Mouse (Mus musculus) frontal cortex, postnatal 14 days (tissue): ENCODE data around the gene Rhox4g.
"Not testable (repeated sequence)": the region's sequence is repeated elsewhere in the genome, so short reads cannot be mapped to it uniquely, and the experiment has no call there.

ENCODE experiments used
- DNase-seq, 2 experiments: peaks; one replicate each; pipeline ENCODE4 v3.0.0; 2022; ENCODE audit warnings: low spot score in 2 of 2

Gene Rhox4g

GRCm38 (mm10) chrX:37651227-37651626 is at the start of gene Rhox4g:
TSS of gene Rhox4g (minus strand) at chrX:37651327.
- not testable (repeated sequence) for DNase-seq

- no peak for DNase-seq
These were observed 41.1 kb upstream of the Rhox4g start for GRCm38 (mm10) chrX:37692261-37692660.

GRCm38 (mm10) chrX:37683031-37683715 is 32.0 kb upstream of the Rhox4g start:
- DNase-seq, result no peak

- not testable (repeated sequence) for DNase-seq
These were observed 22.1 kb upstream of the Rhox4g start, which contains the start of gene Rhox2h for GRCm38 (mm10) chrX:37673177-37673576. TSS of gene Rhox2h (minus strand) at chrX:37673277.

GRCm38 (mm10) chrX:37668664-37669063 is 17.5 kb upstream of the Rhox4g start, which contains the start of gene Rhox3h:
TSS of gene Rhox3h (minus strand) at chrX:37668764.
- DNase-seq, result not testable (repeated sequence)

- DNase-seq, result not testable (repeated sequence)
These were observed 7.8 kb downstream of the Rhox4g start, which contains the start of gene Rhox2g for GRCm38 (mm10) chrX:37643370-37643769. TSS of gene Rhox2g (minus strand) at chrX:37643470.

- not testable (repeated sequence) for DNase-seq
These were observed 22.6 kb downstream of the Rhox4g start, which contains the start of gene Rhox3g for GRCm38 (mm10) chrX:37628512-37628911. TSS of gene Rhox3g (minus strand) at chrX:37628612.

GRCm38 (mm10) chrX:37607604-37608003 is 43.5 kb downstream of the Rhox4g start, which contains the start of gene Rhox4f:
TSS of gene Rhox4f (minus strand) at chrX:37607704.
- not testable (repeated sequence) for DNase-seq
